Mouse (Mus musculus) C2C12 (cell line): Measurements from ENCODE around the gene Afg1l. TPM values are rescaled to one million over a fixed set of nuclear protein-coding genes. Genes with fewer than 3 reads are reported as not detected.

Experiments used
- H3K27me3 ChIP-seq: one replicate; pipeline ENCODE4 v1.6.1; 2011; ENCODE audit not compliant: control insufficient read depth, insufficient read depth, insufficient read length
- H3K36me3 ChIP-seq: one replicate; pipeline ENCODE4 v1.6.1; 2011; ENCODE audit not compliant: control insufficient read depth, insufficient read depth
- H3K4me3 ChIP-seq: one replicate; pipeline ENCODE4 v1.5.1; 2011; ENCODE audit warnings: mild to moderate bottlenecking, control low read depth; ENCODE audit not compliant: poor library complexity, insufficient read depth, severe bottlenecking
- H3K79me2 ChIP-seq: one replicate; pipeline ENCODE4 v1.6.1; 2011; ENCODE audit not compliant: control insufficient read depth, insufficient read depth
- H3K79me3 ChIP-seq: one replicate; pipeline ENCODE4 v1.6.1; 2011; ENCODE audit warnings: low read depth, control low read depth
- H3ac ChIP-seq: one replicate; pipeline ENCODE3; 2011; ENCODE audit warnings: low read depth; ENCODE audit not compliant: control insufficient read depth, insufficient read length
- CEBPB ChIP-seq: IDR thresholded peaks from one replicate; pipeline ENCODE4 v1.6.1; 2011; ENCODE audit warnings: low read depth, mild to moderate bottlenecking, control low read depth, moderate library complexity
- CTCF ChIP-seq: IDR thresholded peaks from one replicate; pipeline ENCODE4 v1.5.1; 2011; ENCODE audit not compliant: control insufficient read depth, insufficient read depth, insufficient read length
- FOSL1 ChIP-seq: IDR thresholded peaks from one replicate; pipeline ENCODE4 v1.8.0; 2011; ENCODE audit warnings: mild to moderate bottlenecking, low read length; ENCODE audit not compliant: poor library complexity, insufficient read depth, severe bottlenecking
- MAX ChIP-seq: IDR thresholded peaks from one replicate; pipeline ENCODE4 v1.6.1; 2011; ENCODE audit warnings: mild to moderate bottlenecking, control low read depth
- MYOD1 ChIP-seq: IDR thresholded peaks from one replicate; pipeline ENCODE4 v1.6.1; 2011; ENCODE audit warnings: low read depth; ENCODE audit not compliant: control insufficient read depth, insufficient read length
- MYOG ChIP-seq: IDR thresholded peaks from one replicate; pipeline ENCODE4 v1.6.1; 2011; ENCODE audit not compliant: control insufficient read depth, insufficient read length; ENCODE audit errors: extremely low read depth
- USF1 ChIP-seq: IDR thresholded peaks from one replicate; pipeline ENCODE4 v1.6.1; 2011; ENCODE audit warnings: low read depth, mild to moderate bottlenecking, control low read depth, moderate library complexity
- long read RNA-seq, 2 experiments: library from polyadenylated mRNA; unstranded; transcript quantifications; one replicate each; pipeline ENCODE4 v2.0.0; 2019 to 2020
- polyA plus RNA-seq: library from polyadenylated mRNA; unstranded; fragments of >200 nt; fragmentation: generic; extraction: Trizol; gene quantifications from one replicate; pipeline ENCODE4 v1.2.1, GENCODE M21; 2012; ENCODE audit warnings: missing spikeins

The Afg1l gene
- 4.7 TPM for polyA plus RNA-seq
- long read RNA-seq, experiment 1, transcript Afg1l-201 (13 exons, 2,513 nt): major isoform, 5 of 9 reads
- long read RNA-seq, experiment 1, partial matches to known transcripts: 1 of 9 reads
- long read RNA-seq, experiment 1, other reads (novel, unspliced or antisense): 3 of 9 reads
- long read RNA-seq, experiment 2, transcript Afg1l-201 (13 exons, 2,513 nt): major isoform, 36 of 45 reads
- long read RNA-seq, experiment 2, partial matches to known transcripts: 1 of 45 reads
- long read RNA-seq, experiment 2, other reads (novel, unspliced or antisense): 8 of 45 reads

GRCm38 (mm10) chr10:42478341-42478720 is at the start of gene Afg1l:
Gene Afg1l, minus strand, starts transcription at chr10:42478565.
- H3K27me3 ChIP-seq: no peaks in the 10 kb centered on the region
- TF ChIP-seq USF1: no peak
- TF ChIP-seq MAX: peak; percentile 76

GRCm38 (mm10) chr10:42525682-42526081 is 47.3 kb upstream of the Afg1l start:
- no peaks in the 10 kb centered on the region for H3K27me3 ChIP-seq
- peaks cover 24% of the 10 kb centered on the region for H3K79me3 ChIP-seq
- H3K79me2 ChIP-seq: peaks cover 67% of the 10 kb centered on the region
- no peak overlapping the region for H3ac ChIP-seq
- TF ChIP-seq MYOG (no peak), CTCF (no peak), MYOD1 (no peak), MAX (no peak)
- peaks cover 63% of the 10 kb centered on the region for H3K36me3 ChIP-seq
- H3K4me3 ChIP-seq: no peak overlapping the region

More at GRCm38 (mm10) chr10:42478341-42478720, at the start of gene Afg1l:
- peaks cover 16% of the 10 kb centered on the region for H3K79me3 ChIP-seq
- peaks cover 45% of the 10 kb centered on the region for H3K79me2 ChIP-seq
- H3K36me3 ChIP-seq: no peaks in the 10 kb centered on the region
- H3K4me3 ChIP-seq: peak within 1 kb of the TSS; percentile 92
- peak within 1 kb of the TSS; percentile 88 for H3ac ChIP-seq

- H3K4me3 ChIP-seq: no peak overlapping the region
- peaks cover 74% of the 10 kb centered on the region for H3K79me2 ChIP-seq
- H3ac ChIP-seq: no peak overlapping the region
- H3K27me3 ChIP-seq: no peaks in the 10 kb centered on the region
- TF ChIP-seq MYOD1 (no peak), FOSL1 (no peak), CEBPB (no peak), CTCF (no peak), MYOG (no peak), MAX (no peak), USF1 (no peak)
- H3K79me3 ChIP-seq: peaks cover 39% of the 10 kb centered on the region
- peaks cover 45% of the 10 kb centered on the region for H3K36me3 ChIP-seq
Observed at GRCm38 (mm10) chr10:42523556-42524162, 45.3 kb upstream of the Afg1l start.

GRCm38 (mm10) chr10:42522912-42523311 is 44.5 kb upstream of the Afg1l start:
- no peak for TF ChIP-seq MAX
- no peak for TF ChIP-seq CTCF
- TF ChIP-seq FOSL1: no peak
- TF ChIP-seq USF1: no peak
- TF ChIP-seq MYOG: no peak
- no peak for TF ChIP-seq MYOD1
- TF ChIP-seq CEBPB: no peak
- H3K79me3 ChIP-seq: peaks cover 44% of the 10 kb centered on the region
- no peaks in the 10 kb centered on the region for H3K27me3 ChIP-seq
- peaks cover 37% of the 10 kb centered on the region for H3K36me3 ChIP-seq
- H3ac ChIP-seq: no peak overlapping the region
- no peak overlapping the region for H3K4me3 ChIP-seq
- H3K79me2 ChIP-seq: peaks cover 81% of the 10 kb centered on the region

GRCm38 (mm10) chr10:42521315-42521981 is 43.1 kb upstream of the Afg1l start:
- TF ChIP-seq MAX (no peak), USF1 (peak; percentile 63)
- Histone ChIP-seq H3K4me3 (no peak overlapping the region), H3ac (no peak overlapping the region), H3K79me2 (peaks cover 90% of the 10 kb centered on the region), H3K79me3 (peaks cover 56% of the 10 kb centered on the region), H3K36me3 (peaks cover 36% of the 10 kb centered on the region), H3K27me3 (no peaks in the 10 kb centered on the region)

- H3K4me3 ChIP-seq: no peak overlapping the region
- peaks cover 71% of the 10 kb centered on the region for H3K79me3 ChIP-seq
- H3ac ChIP-seq: no peak overlapping the region
- peaks cover 100% of the 10 kb centered on the region for H3K79me2 ChIP-seq
- no peak for TF ChIP-seq CTCF
- no peak for TF ChIP-seq MYOD1
- no peak for TF ChIP-seq MAX
- no peak for TF ChIP-seq MYOG
- TF ChIP-seq USF1: no peak
- TF ChIP-seq FOSL1: no peak
- TF ChIP-seq CEBPB: no peak
- H3K27me3 ChIP-seq: no peaks in the 10 kb centered on the region
- peaks cover 25% of the 10 kb centered on the region for H3K36me3 ChIP-seq
Observed at GRCm38 (mm10) chr10:42518363-42518762, 40.0 kb upstream of the Afg1l start.
